Mouse (Mus musculus) retina, postnatal 1 day (tissue): Measurements from ENCODE around the gene Itih3.
A peak's percentile ranks its signal among the peaks of the same experiment; 100 is the strongest.

Experiments used
- DNase-seq: peaks from one replicate; pipeline ENCODE4 v3.0.0-alpha.2; 2012

The Itih3 gene

GRCm38 (mm10) chr14:30923375-30924105, at the start of gene Itih3:
Itih3 (minus strand) TSS chr14:30923760.
- DNase-seq = no peak

- no peak for DNase-seq
These were observed 36.8 kb upstream of the Itih3 start for GRCm38 (mm10) chr14:30960366-30960765.

- DNase-seq = no peak
These were observed 35.5 kb upstream of the Itih3 start for GRCm38 (mm10) chr14:30959031-30959430.

GRCm38 (mm10) chr14:30958517-30958916, 35.0 kb upstream of the Itih3 start:
- DNase-seq = no peak

GRCm38 (mm10) chr14:30951154-30951825, 27.7 kb upstream of the Itih3 start, which contains the start of gene Nek4:
Nek4 (plus strand) TSS chr14:30951377.
- peak; percentile 98 for DNase-seq

GRCm38 (mm10) chr14:30949986-30950385, 26.4 kb upstream of the Itih3 start:
- DNase-seq = no peak

- DNase-seq = no peak
These were observed 21.2 kb upstream of the Itih3 start for GRCm38 (mm10) chr14:30944745-30945144.

GRCm38 (mm10) chr14:30943860-30944674, 20.5 kb upstream of the Itih3 start:
- DNase-seq = peak; percentile 54

GRCm38 (mm10) chr14:30943038-30943437, 19.5 kb upstream of the Itih3 start, which contains the start of gene Itih1:
Itih1 (minus strand) TSS chr14:30943289.
- DNase-seq = no peak

- DNase-seq = no peak
These were observed 18.7 kb upstream of the Itih3 start for GRCm38 (mm10) chr14:30942254-30942653.

- no peak for DNase-seq
These were observed 9.8 kb upstream of the Itih3 start for GRCm38 (mm10) chr14:30933351-30933750.

GRCm38 (mm10) chr14:30930386-30930785, 6.8 kb upstream of the Itih3 start:
- no peak for DNase-seq

GRCm38 (mm10) chr14:30925492-30925891, 1.9 kb upstream of the Itih3 start:
- no peak for DNase-seq

- peak; percentile 29 for DNase-seq
These were observed 1.4 kb downstream of the Itih3 start for GRCm38 (mm10) chr14:30922053-30922670.

- DNase-seq = no peak
These were observed 7.0 kb downstream of the Itih3 start for GRCm38 (mm10) chr14:30916516-30916915.

GRCm38 (mm10) chr14:30913404-30913803, 10.2 kb downstream of the Itih3 start:
- DNase-seq = peak; percentile 26

GRCm38 (mm10) chr14:30912641-30913040, 10.9 kb downstream of the Itih3 start:
- no peak for DNase-seq

GRCm38 (mm10) chr14:30911141-30911540, 12.4 kb downstream of the Itih3 start:
- no peak for DNase-seq

- no peak for DNase-seq
These were observed 15.7 kb downstream of the Itih3 start for GRCm38 (mm10) chr14:30907814-30908265.

- no peak for DNase-seq
These were observed 17.6 kb downstream of the Itih3 start for GRCm38 (mm10) chr14:30906001-30906400.

- no peak for DNase-seq
These were observed 19.3 kb downstream of the Itih3 start for GRCm38 (mm10) chr14:30904307-30904706.

- DNase-seq = no peak
These were observed 20.5 kb downstream of the Itih3 start for GRCm38 (mm10) chr14:30903036-30903435.

GRCm38 (mm10) chr14:30902628-30903027, 20.9 kb downstream of the Itih3 start:
- DNase-seq = no peak
